Mouse (Mus musculus): ENCODE results near the gene Cadps2. TPM values are rescaled to one million over a fixed set of nuclear protein-coding genes. Genes with fewer than 3 reads are reported as not detected.

Cadps2 gene
- polyA plus RNA-seq, 1 experiment: not detected

- Histone ChIP-seq H3K4me1 (ENCODE audit: control insufficient read depth, insufficient read depth, low read length) (no peaks in the 10 kb centered on the region), H3K4me3 (ENCODE audit: insufficient read depth, low read length) (no peak overlapping the region), H3K27ac (ENCODE audit: insufficient read depth, low read length) (no peak overlapping the region)
- TF ChIP-seq CTCF (IDR thresholded peaks at IDR 0.05; ENCODE audit: borderline replicate concordance, insufficient read depth, low read length) (no peak), POLR2A (IDR thresholded peaks at IDR 0.05; ENCODE audit: low read depth, low read length) (no peak)
Observed at GRCm38 (mm10) chr6:23394131-23394530, 445.1 kb downstream of the Cadps2 start.

- TF ChIP-seq CTCF (IDR thresholded peaks at IDR 0.05; ENCODE audit: borderline replicate concordance, insufficient read depth, low read length) (no peak), POLR2A (IDR thresholded peaks at IDR 0.05; ENCODE audit: low read depth, low read length) (no peak)
- Histone ChIP-seq H3K4me1 (ENCODE audit: control insufficient read depth, insufficient read depth, low read length) (no peaks in the 10 kb centered on the region), H3K4me3 (ENCODE audit: insufficient read depth, low read length) (no peak overlapping the region), H3K27ac (ENCODE audit: insufficient read depth, low read length) (no peak overlapping the region)
Observed at GRCm38 (mm10) chr6:23392711-23393110, 446.5 kb downstream of the Cadps2 start.

- no peaks in the 10 kb centered on the region for H3K4me1 ChIP-seq (ENCODE audit: control insufficient read depth, insufficient read depth, low read length)
- TF ChIP-seq POLR2A (IDR thresholded peaks at IDR 0.05; ENCODE audit: low read depth, low read length): no peak
- H3K4me3 ChIP-seq (ENCODE audit: insufficient read depth, low read length): no peak overlapping the region
- H3K27ac ChIP-seq (ENCODE audit: insufficient read depth, low read length): no peak overlapping the region
Observed at GRCm38 (mm10) chr6:23386711-23387110, 452.5 kb downstream of the Cadps2 start.

GRCm38 (mm10) chr6:23383004-23383347 lies 456.2 kb downstream of the Cadps2 start:
- TF ChIP-seq CTCF (IDR thresholded peaks at IDR 0.05; ENCODE audit: borderline replicate concordance, insufficient read depth, low read length) (no peak), POLR2A (IDR thresholded peaks at IDR 0.05; ENCODE audit: low read depth, low read length) (no peak)
- no peaks in the 10 kb centered on the region for H3K4me1 ChIP-seq (ENCODE audit: control insufficient read depth, insufficient read depth, low read length)
- no peak overlapping the region for H3K4me3 ChIP-seq (ENCODE audit: insufficient read depth, low read length)
- H3K27ac ChIP-seq (ENCODE audit: insufficient read depth, low read length): no peak overlapping the region

- H3K4me3 ChIP-seq (ENCODE audit: insufficient read depth, low read length): no peak overlapping the region
- TF ChIP-seq POLR2A (IDR thresholded peaks at IDR 0.05; ENCODE audit: low read depth, low read length): no peak
- no peak for TF ChIP-seq CTCF (IDR thresholded peaks at IDR 0.05; ENCODE audit: borderline replicate concordance, insufficient read depth, low read length)
Observed at GRCm38 (mm10) chr6:23382283-23383003, 456.8 kb downstream of the Cadps2 start.

GRCm38 (mm10) chr6:23376327-23376726 lies 462.9 kb downstream of the Cadps2 start:
- Histone ChIP-seq H3K27ac (ENCODE audit: insufficient read depth, low read length) (no peak overlapping the region), H3K4me1 (ENCODE audit: control insufficient read depth, insufficient read depth, low read length) (no peaks in the 10 kb centered on the region), H3K4me3 (ENCODE audit: insufficient read depth, low read length) (no peak overlapping the region)
- TF ChIP-seq POLR2A (IDR thresholded peaks at IDR 0.05; ENCODE audit: low read depth, low read length) (no peak), CTCF (IDR thresholded peaks at IDR 0.05; ENCODE audit: borderline replicate concordance, insufficient read depth, low read length) (no peak)

More at GRCm38 (mm10) chr6:23382283-23383003, 456.8 kb downstream of the Cadps2 start:
- H3K27ac ChIP-seq (ENCODE audit: insufficient read depth, low read length): no peak overlapping the region
- H3K4me1 ChIP-seq (ENCODE audit: control insufficient read depth, insufficient read depth, low read length): no peaks in the 10 kb centered on the region

GRCm38 (mm10) chr6:23361842-23362451 lies 477.3 kb downstream of the Cadps2 start:
- H3K4me1 ChIP-seq (ENCODE audit: control insufficient read depth, insufficient read depth, low read length): no peaks in the 10 kb centered on the region
- no peak overlapping the region for H3K4me3 ChIP-seq (ENCODE audit: insufficient read depth, low read length)
- no peak for TF ChIP-seq POLR2A (IDR thresholded peaks at IDR 0.05; ENCODE audit: low read depth, low read length)
- no peak for TF ChIP-seq CTCF (IDR thresholded peaks at IDR 0.05; ENCODE audit: borderline replicate concordance, insufficient read depth, low read length)
- H3K27ac ChIP-seq (ENCODE audit: insufficient read depth, low read length): no peak overlapping the region

- Histone ChIP-seq H3K4me1 (ENCODE audit: control insufficient read depth, insufficient read depth, low read length) (no peaks in the 10 kb centered on the region), H3K4me3 (ENCODE audit: insufficient read depth, low read length) (no peak overlapping the region), H3K27ac (ENCODE audit: insufficient read depth, low read length) (no peak overlapping the region)
- TF ChIP-seq POLR2A (IDR thresholded peaks at IDR 0.05; ENCODE audit: low read depth, low read length) (no peak), CTCF (IDR thresholded peaks at IDR 0.05; ENCODE audit: borderline replicate concordance, insufficient read depth, low read length) (no peak)
Observed at GRCm38 (mm10) chr6:23360596-23360995, 478.6 kb downstream of the Cadps2 start.

GRCm38 (mm10) chr6:23356141-23356540 lies 483.1 kb downstream of the Cadps2 start:
- no peak overlapping the region for H3K27ac ChIP-seq (ENCODE audit: insufficient read depth, low read length)

GRCm38 (mm10) chr6:23353480-23353879 lies 485.7 kb downstream of the Cadps2 start:
- Histone ChIP-seq H3K4me1 (ENCODE audit: control insufficient read depth, insufficient read depth, low read length) (no peaks in the 10 kb centered on the region), H3K27ac (ENCODE audit: insufficient read depth, low read length) (no peak overlapping the region), H3K4me3 (ENCODE audit: insufficient read depth, low read length) (no peak overlapping the region)
- no peak for TF ChIP-seq POLR2A (IDR thresholded peaks at IDR 0.05; ENCODE audit: low read depth, low read length)
- TF ChIP-seq CTCF (IDR thresholded peaks at IDR 0.05; ENCODE audit: borderline replicate concordance, insufficient read depth, low read length): no peak

More at GRCm38 (mm10) chr6:23356141-23356540, 483.1 kb downstream of the Cadps2 start:
- TF ChIP-seq POLR2A (IDR thresholded peaks at IDR 0.05; ENCODE audit: low read depth, low read length) (no peak), CTCF (IDR thresholded peaks at IDR 0.05; ENCODE audit: borderline replicate concordance, insufficient read depth, low read length) (no peak)
- H3K4me1 ChIP-seq (ENCODE audit: control insufficient read depth, insufficient read depth, low read length): no peaks in the 10 kb centered on the region
- H3K4me3 ChIP-seq (ENCODE audit: insufficient read depth, low read length): no peak overlapping the region
